Mouse (Mus musculus) forebrain, postnatal 0 days (tissue): Measurements from ENCODE around the gene Theg. TPM values are rescaled to one million over a fixed set of nuclear protein-coding genes. Genes with fewer than 3 reads are reported as not detected.

ENCODE experiments used
- ATAC-seq: fragments of 200-750 bp; cut with Nextera tagmentation; 2 replicates; pipeline ENCODE4 v1.8.0; 2017; ENCODE audit warnings: mild to moderate bottlenecking, moderate library complexity
- DNase-seq: peaks from one replicate; pipeline ENCODE4 v3.0.0-alpha.2; 2015
- H3K27ac ChIP-seq: fragments of 300-500 bp; sonication (generic); 2 replicates; pipeline ENCODE4 v1.5.1; 2014; ENCODE audit warnings: low read depth, mild to moderate bottlenecking, antibody characterized with exemption, low read length, moderate library complexity, mixed read lengths
- H3K27me3 ChIP-seq: fragments of 300-500 bp; sonication (generic); 2 replicates; pipeline ENCODE4 v1.6.1; 2014; ENCODE audit warnings: mild to moderate bottlenecking, low read length, mixed read lengths; ENCODE audit not compliant: insufficient read depth
- H3K36me3 ChIP-seq: fragments of 300-500 bp; sonication (generic); 2 replicates; pipeline ENCODE4 v1.6.1; 2014; ENCODE audit warnings: mild to moderate bottlenecking, moderate library complexity; ENCODE audit not compliant: insufficient read depth
- H3K4me1 ChIP-seq: fragments of 300-500 bp; sonication (generic); 2 replicates; pipeline ENCODE4 v1.6.1; 2014; ENCODE audit warnings: antibody characterized with exemption; ENCODE audit not compliant: insufficient read depth
- H3K4me2 ChIP-seq: fragments of 300-500 bp; sonication (generic); 2 replicates; pipeline ENCODE4 v1.6.1; 2014; ENCODE audit warnings: low read depth, mild to moderate bottlenecking, moderate library complexity
- H3K4me3 ChIP-seq: fragments of 300-500 bp; sonication (generic); 2 replicates; pipeline ENCODE4 v1.5.1; 2014; ENCODE audit warnings: low read depth, low read length, mixed read lengths
- H3K9ac ChIP-seq: fragments of 300-500 bp; sonication (generic); 2 replicates; pipeline ENCODE4 v1.6.1; 2014; ENCODE audit warnings: mild to moderate bottlenecking
- H3K9me3 ChIP-seq: fragments of 300-500 bp; sonication (generic); 2 replicates; pipeline ENCODE4 v1.6.1; 2016; ENCODE audit warnings: low read length
- CTCF ChIP-seq: sonication (generic); IDR thresholded peaks from 2 replicates; pipeline ENCODE4 v1.5.1; 2016; ENCODE audit warnings: antibody characterized with exemption, control low read depth, low read depth
- WGBS: fragments of 180-500 bp; shearing (Covaris S2); extraction: QIAGEN DNeasy Blood & Tissue Kit; methylation state at CpG from one replicate; pipeline ENCODE4 v1.1.7; 2014; 5-methylcytosine and 5-hydroxymethylcytosine counted together
- polyA plus RNA-seq: library from polyadenylated mRNA; unstranded; fragments of >200 nt; fragmentation: Nextera tagmentation; extraction: Ambion mirVana; gene quantifications from 2 replicates; pipeline ENCODE4 v1.2.1, GENCODE M21; 2015
- total RNA-seq: library from RNA; depleted of rRNA; stranded (reverse); fragments of >200 nt; gene quantifications from 2 replicates; pipeline ENCODE4 v1.2.3, GENCODE M21; 2014

Gene Theg
- total and polyA plus RNA-seq, 2 experiments from 2014 or later: not detected

DNA sequence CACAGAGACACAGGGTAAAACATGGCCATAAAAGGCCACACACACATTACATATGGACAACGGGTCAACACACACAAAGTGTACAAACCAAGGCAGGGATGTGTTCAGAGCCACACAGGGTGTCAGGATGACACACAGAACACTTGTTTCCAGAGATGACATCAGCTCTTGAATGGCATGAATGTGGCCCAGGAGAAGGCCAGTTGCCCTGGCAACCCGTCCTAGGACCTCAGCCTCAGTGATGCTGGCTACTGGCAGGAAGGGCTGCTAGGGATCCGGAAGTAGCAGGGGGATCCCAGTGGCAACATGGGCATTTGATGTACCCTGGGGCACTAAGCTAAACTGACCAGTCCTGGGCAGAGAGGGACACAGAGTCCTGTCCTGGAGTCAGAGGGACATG lies 22.1 kb upstream of the Theg start:
- H3K9me3 ChIP-seq: no peaks in the 10 kb centered on the region
- H3K4me1 ChIP-seq: peaks cover 16% of the 10 kb centered on the region
- H3K4me2 ChIP-seq: no peak overlapping the region
- peaks cover 9% of the 10 kb centered on the region for H3K27me3 ChIP-seq
- 61% methylated on average over 3 of the region's 3 CpGs for WGBS
- no peak overlapping the region for H3K4me3 ChIP-seq
- no peak overlapping the region for H3K9ac ChIP-seq
- no peak for TF ChIP-seq CTCF
- H3K36me3 ChIP-seq: no peaks in the 10 kb centered on the region
- no peak overlapping the region for H3K27ac ChIP-seq
- ATAC-seq: no peak
- DNase-seq: no peak

DNA sequence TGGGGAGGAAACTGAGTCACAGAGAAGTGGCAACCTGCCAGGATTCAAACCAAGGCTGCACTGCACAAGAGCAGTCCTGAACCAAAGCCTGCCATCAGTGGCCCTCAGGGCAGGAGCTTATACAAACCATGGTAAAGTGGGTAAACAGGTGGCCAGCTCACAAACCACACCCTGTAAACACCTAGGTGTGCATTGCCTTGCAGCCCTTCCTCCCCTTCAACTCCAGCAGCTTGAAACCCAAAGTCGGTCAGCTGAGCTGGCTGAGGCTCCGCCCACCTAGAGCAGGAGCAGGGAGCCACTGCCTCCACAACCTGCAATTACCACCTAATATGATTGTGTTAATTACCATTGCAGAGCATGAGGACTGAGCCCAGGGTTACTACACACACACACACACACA lies 20.8 kb upstream of the Theg start:
- ATAC-seq: no peak
- Histone ChIP-seq H3K9me3 (no peaks in the 10 kb centered on the region), H3K27me3 (peaks cover 7% of the 10 kb centered on the region), H3K4me2 (no peak overlapping the region), H3K4me3 (no peak overlapping the region), H3K9ac (no peak overlapping the region), H3K4me1 (peaks cover 11% of the 10 kb centered on the region), H3K27ac (no peak overlapping the region), H3K36me3 (no peaks in the 10 kb centered on the region)
- DNase-seq: no peak
- 46% methylated on average over 2 of the region's 2 CpGs for WGBS
- no peak for TF ChIP-seq CTCF

GRCm38 (mm10) chr10:79606537-79606936 lies 19.4 kb upstream of the Theg start:
- H3K27me3 ChIP-seq: no peaks in the 10 kb centered on the region
- no peaks in the 10 kb centered on the region for H3K9me3 ChIP-seq
- DNase-seq (no peak), ATAC-seq (peak; percentile 54)
- H3K4me2 ChIP-seq: no peak overlapping the region
- H3K4me3 ChIP-seq: no peak overlapping the region
- no peak for TF ChIP-seq CTCF
- H3K4me1 ChIP-seq: no peaks in the 10 kb centered on the region
- no peak overlapping the region for H3K9ac ChIP-seq
- H3K27ac ChIP-seq: no peak overlapping the region
- no peaks in the 10 kb centered on the region for H3K36me3 ChIP-seq
- WGBS: 48% methylated on average over 4 of the region's 4 CpGs

GRCm38 (mm10) chr10:79597936-79598230 lies 10.8 kb upstream of the Theg start:
- TF ChIP-seq CTCF: no peak
- no peak overlapping the region for H3K9ac ChIP-seq
- no peak overlapping the region for H3K4me3 ChIP-seq
- no peaks in the 10 kb centered on the region for H3K9me3 ChIP-seq
- ATAC-seq (no peak), DNase-seq (no peak)
- H3K4me1 ChIP-seq: peaks cover 3% of the 10 kb centered on the region; the same call in 1 of the 2 replicates
- H3K4me2 ChIP-seq: no peak overlapping the region
- no peak overlapping the region for H3K27ac ChIP-seq
- H3K36me3 ChIP-seq: no peaks in the 10 kb centered on the region
- H3K27me3 ChIP-seq: peaks cover 8% of the 10 kb centered on the region
- 76% methylated on average over 4 of the region's 4 CpGs for WGBS

GRCm38 (mm10) chr10:79597051-79597935 lies 10.2 kb upstream of the Theg start:
- peak; percentile 78 for ATAC-seq
- no peak overlapping the region for H3K27ac ChIP-seq

GRCm38 (mm10) chr10:79595590-79595929 lies 8.4 kb upstream of the Theg start:
- TF ChIP-seq CTCF: no peak
- H3K4me3 ChIP-seq: no peak overlapping the region
- no peaks in the 10 kb centered on the region for H3K9me3 ChIP-seq
- peaks cover 8% of the 10 kb centered on the region for H3K27me3 ChIP-seq
- no peaks in the 10 kb centered on the region for H3K36me3 ChIP-seq
- peaks cover 3% of the 10 kb centered on the region; the same call in 1 of the 2 replicates for H3K4me1 ChIP-seq
- 54% methylated on average over 8 of the region's 8 CpGs for whole genome bisulfite sequencing
- ATAC-seq (peak; percentile 14; the same call in 1 of the 2 replicates), DNase-seq (no peak)
- no peak overlapping the region for H3K27ac ChIP-seq
- H3K4me2 ChIP-seq: no peak overlapping the region
- no peak overlapping the region for H3K9ac ChIP-seq

More at GRCm38 (mm10) chr10:79597051-79597935, 10.2 kb upstream of the Theg start:
- no peak for TF ChIP-seq CTCF
- Histone ChIP-seq H3K4me3 (no peak overlapping the region), H3K9ac (no peak overlapping the region), H3K4me1 (peaks cover 3% of the 10 kb centered on the region; the same call in 1 of the 2 replicates), H3K9me3 (no peaks in the 10 kb centered on the region), H3K27me3 (peaks cover 8% of the 10 kb centered on the region), H3K4me2 (no peak overlapping the region), H3K36me3 (no peaks in the 10 kb centered on the region)
- WGBS: 26% methylated on average over 13 of the region's 13 CpGs
- peak; percentile 69 for DNase-seq

DNA sequence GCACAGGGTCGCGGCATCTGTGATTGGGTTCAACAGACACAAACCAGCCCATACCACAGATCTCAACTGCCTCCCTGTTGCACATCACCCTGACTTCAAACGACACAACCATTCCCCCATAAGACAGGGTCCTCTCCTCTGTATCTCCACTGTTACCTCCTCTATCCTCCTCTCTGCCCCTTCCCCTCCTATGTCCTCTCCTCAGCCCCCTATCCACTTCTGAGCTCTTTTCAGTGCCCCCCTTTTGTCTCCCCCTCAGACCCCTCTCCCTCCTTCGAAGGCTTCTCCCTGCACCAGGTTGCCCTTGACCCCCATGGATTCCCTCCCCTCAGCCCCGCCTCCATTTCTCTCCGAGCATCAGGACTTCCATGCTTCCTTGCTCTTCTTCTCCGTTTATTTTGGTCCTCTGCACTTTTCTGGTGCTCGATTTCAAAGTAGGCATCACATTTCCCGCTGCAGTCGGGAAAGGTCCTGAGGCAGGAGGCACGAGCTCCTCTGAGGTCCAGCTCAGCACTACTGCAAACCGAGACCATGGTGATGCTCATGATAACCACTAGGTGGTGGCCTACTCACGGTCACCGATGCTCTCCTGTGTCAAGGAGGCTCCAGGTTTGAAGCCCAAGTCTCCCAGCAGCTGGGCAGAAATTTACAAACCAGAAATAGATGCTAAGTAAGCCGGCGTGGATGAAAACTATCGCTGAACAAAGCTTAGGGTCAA lies 7.9 kb upstream of the Theg start:
- H3K4me1 ChIP-seq: peaks cover 3% of the 10 kb centered on the region; the same call in 1 of the 2 replicates
- no peak overlapping the region for H3K4me3 ChIP-seq
- no peak overlapping the region for H3K9ac ChIP-seq
- TF ChIP-seq CTCF: peak; percentile 95
- 20% methylated on average over 17 of the region's 17 CpGs for WGBS
- no peak overlapping the region for H3K27ac ChIP-seq
- H3K36me3 ChIP-seq: no peaks in the 10 kb centered on the region
- ATAC-seq: peak; percentile 92
- peaks cover 8% of the 10 kb centered on the region for H3K27me3 ChIP-seq
- no peak overlapping the region for H3K4me2 ChIP-seq
- peak; percentile 88 for DNase-seq
- H3K9me3 ChIP-seq: no peaks in the 10 kb centered on the region
